Mouse (Mus musculus) cerebellum, postnatal 14 days (tissue): ENCODE data around the gene Sema3f.

ENCODE experiments used
- DNase-seq, 2 experiments: peaks; one replicate each; pipeline ENCODE4 v3.0.0; 2021; ENCODE audit warnings: mixed read lengths in 2 of 2

The Sema3f gene

GRCm38 (mm10) chr9:107709697-107710483 is at the start of gene Sema3f:
Sema3f (minus strand) TSS chr9:107710475.
- DNase-seq: peak; percentile 85 to 88

- no peak for DNase-seq
Measured at GRCm38 (mm10) chr9:107759593-107759992, 49.3 kb upstream of the Sema3f start.

- DNase-seq: no peak
Measured at GRCm38 (mm10) chr9:107750378-107750777, 40.1 kb upstream of the Sema3f start.

GRCm38 (mm10) chr9:107748063-107748462 is 37.8 kb upstream of the Sema3f start:
- no peak for DNase-seq

- DNase-seq: no peak
Measured at GRCm38 (mm10) chr9:107747310-107747709, 37.0 kb upstream of the Sema3f start.

- no peak for DNase-seq
Measured at GRCm38 (mm10) chr9:107746679-107747078, 36.4 kb upstream of the Sema3f start.

GRCm38 (mm10) chr9:107744061-107744460 is 33.8 kb upstream of the Sema3f start:
- DNase-seq: no peak

- DNase-seq: peak; percentile 43 to 62
Measured at GRCm38 (mm10) chr9:107738841-107739202, 28.5 kb upstream of the Sema3f start.

- DNase-seq: peak; percentile 94 to 95
Measured at GRCm38 (mm10) chr9:107738020-107738840, 28.0 kb upstream of the Sema3f start.

GRCm38 (mm10) chr9:107736185-107736485 is 25.9 kb upstream of the Sema3f start:
- DNase-seq: peak; percentile 68 to 71

- DNase-seq: peak in 1 of 2 experiments; percentile 34
Measured at GRCm38 (mm10) chr9:107735356-107736184, 25.3 kb upstream of the Sema3f start.

- DNase-seq: peak in 1 of 2 experiments; percentile 53
Measured at GRCm38 (mm10) chr9:107734567-107734971, 24.3 kb upstream of the Sema3f start.

- DNase-seq: no peak
Measured at GRCm38 (mm10) chr9:107729709-107730108, 19.4 kb upstream of the Sema3f start.

- DNase-seq: no peak
Measured at GRCm38 (mm10) chr9:107728919-107729670, 18.8 kb upstream of the Sema3f start.

GRCm38 (mm10) chr9:107727041-107727440 is 16.8 kb upstream of the Sema3f start:
- DNase-seq: no peak

- DNase-seq: no peak
Measured at GRCm38 (mm10) chr9:107724796-107725195, 14.5 kb upstream of the Sema3f start.

GRCm38 (mm10) chr9:107723794-107724531 is 13.7 kb upstream of the Sema3f start:
- DNase-seq: peak in 1 of 2 experiments; percentile 63

- peak in 1 of 2 experiments; percentile 52 for DNase-seq
Measured at GRCm38 (mm10) chr9:107723292-107723691, 13.0 kb upstream of the Sema3f start.

- no peak for DNase-seq
Measured at GRCm38 (mm10) chr9:107718781-107719540, 8.7 kb upstream of the Sema3f start.

- no peak for DNase-seq
Measured at GRCm38 (mm10) chr9:107716951-107717350, 6.7 kb upstream of the Sema3f start.

- no peak for DNase-seq
Measured at GRCm38 (mm10) chr9:107715632-107716031, 5.4 kb upstream of the Sema3f start.
